Mouse (Mus musculus) lung, postnatal 14 days (tissue): ENCODE measurements at regions not wholly inside any gene's neighbourhood (a gene's known extent, or its start where the extent isn't known, plus 50 kb on each side); places are given as distances from the start of the nearest gene placed in this dataset.
A peak's percentile ranks its signal among the peaks of the same experiment; 100 is the strongest.

Experiments
- DNase-seq: peaks from one replicate; pipeline ENCODE4 v3.0.0; 2021

GRCm38 (mm10) chr10:99467319-99467842 lies 204.3 kb downstream of the Dusp6 start:
- no peak for DNase-seq

GRCm38 (mm10) chr10:99468971-99469370 lies 205.9 kb downstream of the Dusp6 start:
- DNase-seq, result no peak

DNA sequence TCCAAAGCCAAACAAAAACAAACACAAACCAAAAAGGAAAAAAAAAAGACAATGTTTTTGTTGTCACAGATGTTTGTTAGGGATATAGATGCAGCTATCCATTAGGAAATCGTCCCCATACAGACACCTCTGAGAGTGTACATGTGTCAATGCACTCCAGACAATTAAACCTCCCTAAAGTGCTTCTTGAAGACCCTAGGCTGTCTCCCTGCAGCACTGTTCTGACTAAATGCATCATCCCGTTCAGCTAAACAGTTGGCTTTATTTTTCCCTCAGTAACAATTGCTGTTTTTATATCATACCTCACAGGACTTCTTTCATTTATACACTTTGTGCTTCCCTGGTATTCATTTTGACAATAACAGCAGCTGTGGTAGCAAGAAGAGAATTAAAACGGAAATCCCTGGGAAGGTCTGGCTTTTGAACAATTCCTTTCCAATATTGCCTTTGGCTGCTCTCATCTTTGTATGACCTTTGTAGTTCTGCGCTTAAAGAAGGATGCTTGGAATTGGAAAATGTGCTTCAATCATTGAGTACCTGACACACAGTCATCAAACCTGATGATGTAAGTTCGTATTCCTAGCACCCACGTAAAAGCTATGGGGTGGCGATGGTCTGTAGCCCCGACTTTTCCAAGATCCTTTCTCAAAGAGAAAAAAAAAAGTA lies 208.9 kb downstream of the Dusp6 start:
- DNase-seq, result no peak

- DNase-seq, result no peak
Observed at GRCm38 (mm10) chr10:99472806-99473205, 209.8 kb downstream of the Dusp6 start.

DNA sequence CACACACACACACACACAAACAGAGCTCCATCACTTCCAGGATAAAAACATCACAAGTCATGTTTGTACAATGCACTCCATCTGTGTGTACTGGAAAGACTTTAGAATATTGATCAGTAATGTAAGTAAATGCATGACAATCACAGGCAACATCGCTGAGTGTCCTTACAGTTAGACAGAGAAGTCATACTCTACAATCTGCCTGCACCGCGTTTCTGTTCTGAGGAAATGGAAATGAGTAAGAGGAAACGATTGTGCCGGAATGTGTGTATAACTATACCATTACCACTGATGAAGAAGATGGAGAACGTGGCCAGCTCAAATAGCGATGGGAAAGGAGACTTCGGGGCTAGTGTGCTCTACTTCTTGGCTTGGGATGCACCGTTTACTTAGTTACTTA lies 210.7 kb downstream of the Dusp6 start:
- DNase-seq, result no peak

DNA sequence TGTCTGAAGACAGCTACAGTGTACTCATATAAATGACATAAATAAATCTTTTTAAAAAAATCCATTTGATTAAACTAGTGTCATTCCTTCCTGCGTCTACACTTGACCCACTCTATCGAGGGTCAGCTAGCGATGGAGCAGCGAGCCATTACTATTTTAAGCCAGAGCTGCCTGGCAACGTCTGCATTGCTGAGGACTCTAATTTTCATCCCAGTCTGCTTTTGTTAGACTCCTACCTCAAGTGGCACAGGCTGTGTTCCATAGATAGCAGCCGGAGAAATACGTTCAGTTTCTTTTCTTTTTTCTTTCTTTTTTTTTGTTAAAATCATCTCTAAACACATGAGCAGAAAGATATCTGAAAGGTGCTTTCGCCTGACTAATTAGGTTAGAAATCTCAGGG lies 211.5 kb downstream of the Dusp6 start:
- no peak for DNase-seq

GRCm38 (mm10) chr10:99476214-99476613 lies 213.2 kb downstream of the Dusp6 start:
- DNase-seq, result no peak

- no peak for DNase-seq
Observed at GRCm38 (mm10) chr10:99476776-99477175, 213.7 kb downstream of the Dusp6 start.

GRCm38 (mm10) chr10:99480573-99480972 lies 217.5 kb downstream of the Dusp6 start:
- no peak for DNase-seq

- DNase-seq, result no peak
Observed at GRCm38 (mm10) chr10:99482009-99482408, 219.0 kb downstream of the Dusp6 start.

DNA sequence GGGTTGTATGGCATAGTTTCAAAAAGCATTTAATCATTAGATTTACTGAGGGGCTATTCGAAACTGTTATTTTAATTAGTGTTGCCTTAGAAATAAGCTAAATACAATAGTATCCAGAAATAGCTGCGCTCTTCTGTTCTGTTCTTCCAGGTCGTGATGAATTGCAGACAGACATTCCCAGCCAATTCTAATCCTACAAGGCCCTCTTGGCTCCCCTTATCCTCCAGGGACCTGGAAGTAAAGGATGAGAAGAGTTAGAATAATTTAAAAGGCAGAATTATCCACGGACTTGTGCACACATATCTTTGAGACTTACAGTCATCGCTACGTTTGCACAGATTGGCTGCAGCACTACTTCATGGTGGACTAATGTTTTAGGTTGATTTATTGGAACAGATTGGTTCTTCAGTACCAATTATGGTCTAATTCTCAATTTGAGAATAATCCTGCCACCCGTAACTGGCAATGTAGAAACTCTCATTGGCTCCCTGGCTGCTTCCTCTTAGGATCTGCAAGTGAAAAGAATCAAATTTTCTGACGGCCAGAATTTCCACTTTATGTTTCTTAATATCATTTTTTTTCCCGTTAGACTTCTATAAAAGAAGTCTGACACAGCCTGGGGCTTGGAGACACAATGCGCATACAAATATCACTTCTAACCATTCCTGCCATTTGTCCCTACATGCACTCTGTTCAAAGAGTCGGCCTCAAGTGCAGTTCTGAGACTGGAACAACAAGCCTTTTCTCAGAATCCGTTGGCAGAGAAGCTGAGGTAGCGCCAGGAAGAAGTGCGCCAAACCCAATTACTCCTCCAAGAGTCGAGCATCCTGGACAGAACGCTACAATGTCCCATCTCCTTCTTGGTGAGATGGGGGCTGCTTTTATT lies 225.4 kb downstream of the Dusp6 start:
- DNase-seq, result no peak

DNA sequence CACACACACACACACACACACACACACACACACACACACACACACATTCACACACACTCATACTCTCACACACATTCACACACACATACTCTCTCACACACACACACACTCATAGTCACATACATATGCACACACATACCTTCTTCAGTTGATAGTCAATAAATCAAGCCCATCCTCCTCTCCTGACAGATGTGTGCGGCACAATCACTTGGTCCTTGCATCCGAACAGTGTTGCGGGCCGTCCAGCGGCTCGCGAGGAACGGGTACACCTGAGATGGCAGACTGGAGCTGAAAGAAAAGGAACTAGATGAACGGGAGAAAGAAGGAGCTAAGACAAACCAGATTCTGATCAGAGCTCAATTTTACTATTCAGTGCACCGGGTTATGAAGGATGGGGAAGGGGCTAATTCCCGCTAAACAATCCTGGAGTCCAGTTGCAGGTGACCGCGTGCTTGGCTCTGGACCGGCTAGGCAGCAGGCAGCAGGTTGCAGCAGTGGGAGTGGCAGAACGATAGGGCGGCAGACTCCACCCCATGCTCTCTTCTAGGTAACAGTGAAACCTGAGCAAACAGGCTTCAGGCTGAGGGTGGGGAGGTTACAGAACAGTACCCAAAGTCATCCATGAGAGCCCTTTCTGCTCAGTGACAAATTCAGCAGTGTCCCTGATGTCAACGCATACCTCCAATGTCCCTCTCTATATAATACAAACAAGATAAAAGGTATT lies 247.8 kb downstream of the Csl start:
- peak; percentile 2 for DNase-seq

DNA sequence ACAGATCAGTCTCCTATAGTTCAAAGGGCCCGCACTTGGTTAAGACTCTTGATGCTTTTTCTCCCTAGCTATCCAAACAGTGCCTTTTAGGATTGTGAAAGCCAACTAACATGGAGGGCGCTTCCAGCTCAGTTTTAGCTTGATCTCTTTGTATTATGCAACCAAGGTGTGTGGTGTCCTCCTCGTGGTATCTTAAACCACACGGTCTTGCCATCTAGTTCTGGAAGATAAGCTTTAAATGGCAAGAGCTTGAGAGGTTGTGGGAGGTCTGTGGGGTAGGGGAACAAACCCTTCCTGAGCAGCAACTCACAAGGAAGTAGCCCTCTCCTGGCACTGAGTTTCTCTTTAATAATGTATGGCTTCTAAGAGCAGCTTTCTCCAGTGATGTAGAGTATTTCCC lies 241.5 kb downstream of the Csl start:
- DNase-seq, result no peak

DNA sequence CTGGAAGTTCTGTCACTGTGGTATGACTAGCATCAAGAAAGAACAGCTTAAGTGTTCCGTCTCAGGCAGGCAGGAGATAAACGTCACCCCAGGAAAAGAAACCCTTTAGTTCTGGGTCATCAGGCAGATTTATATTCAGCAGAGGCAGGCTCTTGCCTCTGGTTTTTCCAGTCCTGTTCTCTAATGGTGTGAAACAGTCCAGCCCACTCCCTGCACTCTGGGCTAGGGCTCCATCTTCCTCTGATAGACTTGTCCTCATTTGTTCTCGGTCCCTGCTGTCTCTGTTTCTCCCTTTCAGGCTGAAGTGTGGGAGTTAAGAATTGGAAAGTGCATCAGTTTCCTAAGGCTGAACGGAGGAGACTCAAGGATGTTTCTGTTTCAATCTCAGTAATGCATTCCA lies 240.0 kb downstream of the Csl start:
- no peak for DNase-seq

DNA sequence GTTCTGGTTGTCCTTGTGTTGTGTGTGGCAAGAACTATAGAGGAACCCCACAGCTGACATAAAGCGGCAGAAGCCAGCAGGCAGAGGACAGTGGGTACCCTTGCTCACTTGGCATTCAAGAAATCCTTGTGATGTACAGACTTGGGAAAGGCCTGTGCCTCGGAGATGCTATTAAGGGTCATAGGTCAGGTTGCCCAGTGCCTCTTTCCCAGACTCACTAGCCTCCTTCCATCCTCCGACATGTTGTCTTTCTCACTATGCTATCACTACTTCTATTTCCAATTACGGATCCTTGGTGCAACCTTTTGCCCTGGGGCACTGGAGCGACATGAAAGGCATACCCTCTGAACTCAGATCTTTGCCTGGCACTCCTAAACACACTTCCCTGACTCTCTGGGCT lies 235.6 kb downstream of the Csl start:
- no peak for DNase-seq

- DNase-seq, result peak; percentile 24
Observed at GRCm38 (mm10) chr10:99524273-99525212, 234.9 kb downstream of the Csl start.

- no peak for DNase-seq
Observed at GRCm38 (mm10) chr10:99526148-99526547, 233.3 kb downstream of the Csl start.

DNA sequence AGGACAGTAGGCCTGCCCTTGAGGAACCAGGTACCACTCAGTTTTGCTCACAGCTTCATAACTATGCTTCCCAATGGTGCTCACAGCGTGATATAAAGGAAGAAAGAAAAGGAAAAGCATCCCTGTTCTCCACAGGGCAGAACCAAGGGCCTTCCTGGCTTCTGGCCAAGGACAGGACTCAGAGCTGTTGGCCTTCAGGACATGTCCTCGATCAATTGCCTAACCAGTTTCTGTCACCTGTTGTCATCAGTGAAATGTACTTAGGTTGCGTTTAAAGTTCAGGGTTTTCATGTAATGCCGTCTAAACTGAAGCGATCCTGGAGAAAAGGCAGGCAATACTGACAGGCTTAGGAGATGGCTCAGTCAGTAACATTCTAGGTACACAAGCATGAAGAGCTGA lies 232.9 kb downstream of the Csl start:
- DNase-seq, result no peak

- no peak for DNase-seq
Observed at GRCm38 (mm10) chr10:99531104-99531503, 228.4 kb downstream of the Csl start.

GRCm38 (mm10) chr10:99531556-99531955 lies 227.9 kb downstream of the Csl start:
- no peak for DNase-seq

DNA sequence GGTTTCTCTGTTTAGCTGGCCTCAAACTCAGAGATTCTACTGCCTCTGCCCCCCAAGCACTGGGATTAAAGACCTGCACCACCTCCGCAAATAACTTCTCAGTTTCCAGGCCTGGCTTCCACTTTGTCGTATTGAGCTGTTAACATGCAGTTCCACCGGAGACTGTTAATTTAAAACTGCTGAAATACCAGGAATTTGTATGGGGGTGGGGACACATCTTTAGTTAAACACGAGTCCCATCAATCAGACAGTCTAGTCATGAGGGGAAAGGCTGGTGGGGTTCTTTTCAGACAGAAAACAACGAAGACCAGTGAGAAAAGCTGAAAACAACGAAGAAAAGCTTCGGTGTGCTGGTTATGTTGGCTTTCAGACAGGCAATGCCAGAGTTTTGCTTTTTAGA lies 227.5 kb downstream of the Csl start:
- DNase-seq, result no peak

DNA sequence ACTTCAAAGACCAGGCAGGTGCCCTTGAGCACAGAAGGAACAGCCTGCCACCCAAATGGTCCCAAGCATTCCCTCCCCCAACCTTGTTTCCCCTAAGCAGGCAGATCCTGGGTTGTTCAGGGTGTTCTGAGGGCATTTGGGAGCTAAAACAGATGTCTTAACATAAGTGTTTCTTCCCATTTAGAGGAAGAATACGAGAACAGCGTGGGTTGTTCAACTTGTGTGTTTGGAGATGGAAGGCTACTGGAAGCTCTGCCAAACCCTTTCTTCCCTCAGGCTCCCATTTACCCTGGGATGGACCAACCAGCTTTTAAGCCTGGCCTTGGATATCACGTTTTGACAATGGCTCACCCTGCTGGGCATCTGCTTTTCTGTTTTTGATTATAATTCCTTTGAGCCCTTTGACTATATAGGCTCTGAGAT lies 226.8 kb downstream of the Csl start:
- no peak for DNase-seq
